Mouse (Mus musculus) T-helper 1 cell (primary cell): Measurements from ENCODE around the gene Map6.

Experiments used
- in situ Hi-C: fragments of 300-600 bp; cut with MboI, MseI; formaldehyde crosslinking; loops from one replicate; pipeline ENCODE4 v1.15.1; 2025; ENCODE audit warnings: high pct_unique_total_duplicates

Map6 gene

GRCm38 (mm10) chr7:99312671-99313143 is 45.5 kb downstream of the Map6 start:
- in situ Hi-C loops: no loop called here

- in situ Hi-C loops: no loop called here
Measured at GRCm38 (mm10) chr7:99313253-99313652, 46.0 kb downstream of the Map6 start.

- in situ Hi-C loops: no loop called here
Measured at GRCm38 (mm10) chr7:99314565-99314964, 47.3 kb downstream of the Map6 start.

GRCm38 (mm10) chr7:99316207-99316606 is 49.0 kb downstream of the Map6 start:
- in situ Hi-C loops: no loop called here

- in situ Hi-C loops: no loop called here
Measured at GRCm38 (mm10) chr7:99317475-99317874, 50.2 kb downstream of the Map6 start.

GRCm38 (mm10) chr7:99320524-99320923 is 53.3 kb downstream of the Map6 start:
- in situ Hi-C loops: no loop called here

- in situ Hi-C loops: no loop called here
Measured at GRCm38 (mm10) chr7:99322691-99323320, 55.6 kb downstream of the Map6 start.

- in situ Hi-C loops: no loop called here
Measured at GRCm38 (mm10) chr7:99323321-99323700, 56.1 kb downstream of the Map6 start.

GRCm38 (mm10) chr7:99324810-99325209 is 57.6 kb downstream of the Map6 start:
- in situ Hi-C loops: no loop called here

- in situ Hi-C loops: no loop called here
Measured at GRCm38 (mm10) chr7:99326128-99326527, 58.9 kb downstream of the Map6 start.

- in situ Hi-C loops: no loop called here
Measured at GRCm38 (mm10) chr7:99328847-99329246, 61.6 kb downstream of the Map6 start.

GRCm38 (mm10) chr7:99330012-99330411 is 62.8 kb downstream of the Map6 start:
- in situ Hi-C loops: loop anchor here (5.0 kb wide), 1 partner anchor 117 kb away; no protein-coding TSS in a partner anchor

- in situ Hi-C loops: loop anchor here (5.0 kb wide), 1 partner anchor 114 kb away; no protein-coding TSS in a partner anchor
Measured at GRCm38 (mm10) chr7:99332774-99333480, 65.7 kb downstream of the Map6 start.

- in situ Hi-C loops: no loop called here
Measured at GRCm38 (mm10) chr7:99340736-99341135, 73.5 kb downstream of the Map6 start.

- in situ Hi-C loops: no loop called here
Measured at GRCm38 (mm10) chr7:99343577-99343976, 76.3 kb downstream of the Map6 start.

- in situ Hi-C loops: no loop called here
Measured at GRCm38 (mm10) chr7:99347268-99347667, 80.0 kb downstream of the Map6 start.

- in situ Hi-C loops: no loop called here
Measured at GRCm38 (mm10) chr7:99348883-99349282, 81.6 kb downstream of the Map6 start.

GRCm38 (mm10) chr7:99349782-99350720 is 82.8 kb downstream of the Map6 start:
- in situ Hi-C loops: no loop called here

GRCm38 (mm10) chr7:99351104-99351801 is 84.0 kb downstream of the Map6 start:
- in situ Hi-C loops: no loop called here

- in situ Hi-C loops: no loop called here
Measured at GRCm38 (mm10) chr7:99351802-99352517, 84.7 kb downstream of the Map6 start.
